Mouse (Mus musculus) heart, adult 2 months (tissue): ENCODE results near the gene Tubb1.

Experiments used
- CTCF ChIP-seq: fragments of 200-600 bp; IDR thresholded peaks from 2 replicates; pipeline ENCODE4 v1.8.1; 2022; ENCODE audit warnings: antibody characterized with exemption, mild to moderate bottlenecking, moderate library complexity
- EP300 ChIP-seq: fragments of 200-500 bp; IDR thresholded peaks from 2 replicates; pipeline ENCODE4 v1.6.1; 2011; ENCODE audit warnings: low read depth, low read length, control low read depth; ENCODE audit not compliant: insufficient read depth

DNA sequence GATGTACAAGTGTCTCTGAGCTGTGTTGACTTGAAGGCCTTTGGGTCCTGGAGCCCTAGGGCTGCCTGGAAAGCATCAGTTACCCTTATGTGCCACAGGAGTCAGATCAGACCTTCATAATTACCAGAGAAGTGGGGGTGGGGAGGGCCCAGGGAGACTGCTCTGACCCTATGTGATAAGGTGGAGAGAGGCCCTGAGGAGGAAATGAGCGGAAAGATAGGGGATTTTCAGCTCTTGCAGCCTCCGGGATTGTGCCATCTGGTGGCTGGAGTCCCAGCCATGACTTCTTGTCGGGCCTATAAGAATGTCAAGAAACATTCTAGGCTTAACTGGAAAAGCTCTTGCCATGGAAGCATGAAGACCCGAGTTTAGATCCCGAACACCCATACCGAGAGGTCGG lies 3.2 kb downstream of the Tubb1 start:
- TF ChIP-seq EP300 (no peak), CTCF (peak; percentile 57)
